Mouse (Mus musculus) spleen, embryonic (tissue): ENCODE measurements around the gene Sirt5.

Experiments
- CTCF ChIA-PET: fragments of 350-600 bp; sonication (Branson Sonifier 250); formaldehyde crosslinking; loops from one replicate; lab custom pipeline; 2022; lab: Charles Lee

The Sirt5 gene

DNA sequence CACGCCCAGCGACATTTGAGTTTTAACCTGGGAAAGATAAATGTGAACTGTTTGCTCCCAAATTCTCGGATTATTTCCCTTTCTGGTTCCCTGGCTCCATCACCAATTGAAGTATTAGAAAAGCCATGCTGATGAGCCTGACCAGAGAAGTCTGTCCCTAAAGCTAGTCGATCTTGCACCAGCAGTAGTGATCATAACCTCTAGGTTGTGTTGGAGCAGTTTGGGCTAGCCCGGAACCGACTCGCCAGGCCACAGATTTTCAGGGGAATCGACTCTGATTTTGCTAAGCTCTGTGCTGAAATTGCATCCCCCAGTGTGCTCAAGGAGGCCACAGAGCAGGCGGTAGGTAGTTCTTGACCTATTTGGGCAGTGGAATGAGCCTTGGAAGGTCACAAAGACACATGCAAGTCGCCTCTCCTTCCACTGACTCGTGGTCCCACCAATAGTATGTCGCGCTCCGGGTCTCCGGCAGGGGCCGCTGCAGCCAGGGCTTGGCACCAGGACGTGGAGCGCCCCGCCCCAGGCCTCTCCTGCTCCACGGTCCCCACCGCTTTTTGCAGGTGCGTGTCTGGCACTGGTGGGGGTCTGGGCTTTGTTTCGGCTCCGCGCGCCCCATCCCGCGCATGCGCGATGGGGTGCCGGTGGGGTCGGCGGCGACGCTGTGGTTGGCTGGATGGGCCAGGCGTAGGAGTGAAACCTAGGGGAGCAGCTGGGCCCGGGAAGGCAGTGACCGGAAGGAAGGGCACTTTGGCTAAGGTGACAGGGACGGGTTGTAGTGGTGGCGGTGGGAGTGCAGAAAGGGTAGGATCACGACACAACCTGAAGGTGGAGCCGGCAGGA is at the start of gene Sirt5:
Gene Sirt5 (plus strand): TSS at position 512 of the 840 bp plus-strand sequence.
- CTCF ChIA-PET: interaction anchor here (0.6 to 1.1 kb wide), 4 partner anchors 13 to 184 kb away, joined by 3 to 4 read pairs (median 3); no protein-coding TSS in a partner anchor

GRCm38 (mm10) chr13:43317411-43317810 is 47.9 kb upstream of the Sirt5 start:
- CTCF ChIA-PET: no interaction called here

DNA sequence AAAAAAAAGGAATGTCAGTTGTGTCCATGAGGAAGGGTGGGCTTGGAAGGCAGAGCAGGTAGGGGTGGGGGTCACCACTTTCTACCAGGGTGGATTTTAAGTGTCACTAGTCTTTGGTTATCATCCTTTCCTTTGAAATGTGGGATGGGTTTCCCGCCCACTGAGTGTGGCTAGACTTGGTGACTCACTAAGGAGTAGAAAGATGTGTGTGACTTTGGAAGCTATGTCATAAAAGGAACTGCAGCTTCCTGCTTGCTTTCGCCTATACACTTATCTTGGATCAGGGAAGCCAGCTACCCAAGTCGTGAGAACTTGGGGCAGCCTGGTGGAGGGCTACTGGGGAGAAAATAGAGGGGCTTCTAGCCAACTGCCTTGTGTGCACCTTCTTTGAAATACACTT is 45.9 kb upstream of the Sirt5 start:
- CTCF ChIA-PET: no interaction called here

GRCm38 (mm10) chr13:43321492-43321891 is 43.8 kb upstream of the Sirt5 start:
- CTCF ChIA-PET: interaction anchor here (0.6 to 1.5 kb wide), 2 partner anchors 23 to 97 kb away, joined by 3 read pairs; no protein-coding TSS in a partner anchor

GRCm38 (mm10) chr13:43325427-43325826 is 39.9 kb upstream of the Sirt5 start:
- CTCF ChIA-PET: no interaction called here

- CTCF ChIA-PET: interaction anchor here (0.7 kb wide), 2 partner anchors 24 to 184 kb away, joined by 3 read pairs; no protein-coding TSS in a partner anchor
Measured at GRCm38 (mm10) chr13:43331721-43332444, 33.4 kb upstream of the Sirt5 start.

DNA sequence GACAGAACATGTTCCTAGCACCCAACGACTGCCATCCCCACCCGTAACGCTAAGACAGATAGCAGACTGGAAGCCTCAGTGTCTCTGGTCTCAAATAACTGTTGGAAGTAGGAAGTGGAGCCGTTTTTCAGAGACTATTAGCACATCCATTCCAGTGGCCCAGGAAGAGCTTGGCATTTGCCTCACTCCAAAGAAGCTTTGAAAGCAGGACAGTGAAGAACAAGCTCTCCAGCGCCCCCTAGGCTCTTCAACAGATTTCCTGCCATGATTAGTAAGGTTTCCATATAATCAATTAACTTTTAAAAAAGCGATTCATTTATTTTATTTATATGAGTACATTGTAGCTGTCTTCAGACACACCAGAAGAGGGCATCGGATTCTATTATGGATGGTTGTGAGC is 32.7 kb upstream of the Sirt5 start:
- CTCF ChIA-PET: interaction anchor here (0.7 kb wide), 1 partner anchor 184 kb away, joined by 3 read pairs; no protein-coding TSS in a partner anchor

- CTCF ChIA-PET: interaction anchor here (0.6 kb wide), 1 partner anchor 38 kb away, joined by 5 read pairs; no protein-coding TSS in a partner anchor
Measured at GRCm38 (mm10) chr13:43336425-43337221, 28.7 kb upstream of the Sirt5 start.

DNA sequence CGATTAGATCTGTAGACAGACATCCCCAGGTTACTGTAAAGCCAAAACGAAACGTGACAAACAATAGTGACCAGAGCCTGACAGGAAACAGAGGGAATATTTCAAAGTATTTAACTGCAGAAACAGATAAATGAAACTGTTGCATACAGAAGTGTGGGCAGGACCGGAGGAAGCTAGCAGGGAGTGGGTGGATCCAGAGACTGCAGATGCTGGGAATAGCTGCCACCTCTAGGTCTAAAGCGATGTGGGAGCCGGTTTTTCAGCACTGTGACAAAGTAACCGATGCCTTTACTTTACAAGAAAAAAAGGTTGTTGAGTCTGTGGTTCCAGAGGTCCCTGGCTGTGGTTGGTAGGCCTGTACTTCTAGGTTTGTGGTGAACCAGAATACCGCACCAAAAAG is 27.3 kb upstream of the Sirt5 start:
- CTCF ChIA-PET: no interaction called here

GRCm38 (mm10) chr13:43338632-43339031 is 26.7 kb upstream of the Sirt5 start:
- CTCF ChIA-PET: no interaction called here

- CTCF ChIA-PET: no interaction called here
Measured at GRCm38 (mm10) chr13:43346825-43347224, 18.5 kb upstream of the Sirt5 start.

DNA sequence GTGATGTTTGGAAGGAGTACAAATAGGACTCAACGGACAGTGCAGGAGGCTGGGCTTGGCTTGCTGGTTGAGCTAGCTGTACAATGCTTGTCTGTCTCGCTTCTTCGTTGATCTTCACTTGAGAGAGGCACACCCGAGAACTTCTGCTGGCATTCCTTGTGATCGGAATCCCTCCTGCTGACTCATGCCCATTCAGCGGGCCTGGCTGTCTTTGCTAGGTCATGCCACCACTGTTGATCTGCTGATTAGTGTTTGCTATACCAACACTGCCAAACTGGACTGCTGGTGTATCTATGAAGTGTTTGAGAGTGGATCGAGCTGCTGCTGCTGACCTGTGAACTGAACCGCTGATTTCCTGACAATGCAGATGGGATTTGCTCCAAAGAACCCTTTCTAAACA is 15.9 kb upstream of the Sirt5 start:
- CTCF ChIA-PET: no interaction called here

DNA sequence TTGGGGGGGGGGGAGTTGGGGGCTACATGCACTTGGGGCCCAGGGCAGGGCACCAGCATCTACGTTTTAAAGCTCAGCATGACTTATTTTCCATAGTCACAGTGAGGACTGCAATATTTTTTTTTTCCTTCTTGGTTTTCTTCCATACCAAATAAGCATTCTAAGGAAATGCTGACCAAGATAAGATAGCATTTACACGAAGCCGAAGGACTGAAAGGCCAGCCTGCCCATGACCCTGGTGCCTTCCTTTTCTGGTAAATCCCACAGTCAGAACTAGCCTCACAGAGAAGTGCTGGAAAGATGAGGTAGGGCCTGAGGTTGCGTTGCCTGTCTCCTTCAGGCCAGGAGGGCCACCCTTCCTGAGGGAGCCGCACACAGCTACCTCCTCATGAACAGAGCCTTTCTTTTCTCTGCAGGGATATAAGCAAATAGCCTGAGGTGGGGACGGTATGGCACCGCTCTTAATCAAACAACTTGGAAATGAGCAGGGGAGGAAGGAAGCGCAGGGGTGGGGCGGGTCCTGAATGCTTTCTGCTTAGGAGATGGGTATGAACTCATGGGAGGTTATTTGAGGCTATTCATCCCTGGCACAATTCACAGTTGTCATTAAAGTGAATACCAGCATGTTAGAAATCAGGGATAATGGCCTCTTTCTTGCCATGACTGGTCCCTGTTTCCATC is 14.7 kb upstream of the Sirt5 start:
- CTCF ChIA-PET: no interaction called here

GRCm38 (mm10) chr13:43353356-43353755 is 11.9 kb upstream of the Sirt5 start:
- CTCF ChIA-PET: no interaction called here

- CTCF ChIA-PET: interaction anchor here (0.7 kb wide), 1 partner anchor 1410 kb away, joined by 9 read pairs; no protein-coding TSS in a partner anchor
Measured at GRCm38 (mm10) chr13:43354362-43354761, 10.9 kb upstream of the Sirt5 start.

- CTCF ChIA-PET: interaction anchor here (0.6 kb wide), 1 partner anchor 135 kb away, joined by 9 read pairs; no protein-coding TSS in a partner anchor
Measured at GRCm38 (mm10) chr13:43356346-43357125, 8.8 kb upstream of the Sirt5 start.

- CTCF ChIA-PET: no interaction called here
Measured at GRCm38 (mm10) chr13:43360534-43360933, 4.8 kb upstream of the Sirt5 start.

DNA sequence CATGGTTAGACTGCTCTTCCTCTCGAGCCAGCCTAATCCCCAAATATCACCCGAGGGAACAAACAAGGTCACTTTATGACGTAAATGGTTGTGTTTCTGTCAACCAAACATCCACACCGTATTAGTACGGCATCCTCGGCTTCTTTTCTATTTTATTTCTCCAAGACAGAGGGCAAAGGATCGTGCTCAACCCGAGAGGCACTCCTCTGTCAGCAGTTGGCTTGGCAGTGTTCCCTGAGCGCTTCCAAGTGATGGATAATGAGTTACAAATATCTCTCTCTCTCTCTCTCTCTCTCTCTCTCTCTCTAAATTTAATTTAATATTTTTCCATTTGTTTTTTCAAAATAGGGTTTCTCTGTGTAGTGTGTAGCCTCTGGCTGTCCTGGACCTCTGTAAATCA is 2.9 kb upstream of the Sirt5 start:
- CTCF ChIA-PET: no interaction called here

- CTCF ChIA-PET: interaction anchor here (0.6 to 0.8 kb wide), 2 partner anchors 20 to 185 kb away, joined by 3 to 4 read pairs; no protein-coding TSS in a partner anchor
Measured at GRCm38 (mm10) chr13:43365825-43366184, 509 bp downstream of the Sirt5 start.

DNA sequence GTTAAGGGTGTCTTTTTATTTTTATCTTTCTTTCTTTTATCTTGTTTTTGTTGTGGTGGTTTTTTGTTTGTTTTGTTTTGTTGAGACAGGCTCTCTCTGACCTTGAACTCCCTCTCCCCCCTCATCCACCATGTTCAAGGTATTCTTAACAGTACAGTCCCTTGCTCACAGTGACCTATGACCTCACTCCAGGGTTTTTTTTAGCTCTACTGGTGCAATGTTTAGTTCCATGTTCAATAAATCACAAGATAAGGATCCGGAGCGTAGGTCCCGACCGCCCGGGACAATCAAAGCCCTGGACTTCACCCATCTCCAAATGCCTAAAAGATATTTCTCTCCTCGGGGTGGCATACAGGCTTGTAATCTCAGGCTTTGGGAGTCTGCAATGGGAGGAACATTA is 4.8 kb downstream of the Sirt5 start:
- CTCF ChIA-PET: no interaction called here
